Mouse (Mus musculus) hindbrain, embryonic 10.5 days (tissue): ENCODE measurements around the gene Spaca7. TPM values are rescaled to one million over a fixed set of nuclear protein-coding genes. Genes with fewer than 3 reads are reported as not detected.

ENCODE experiments used
- DNase-seq: peaks from one replicate; pipeline ENCODE4 v3.0.0-alpha.2; 2017; ENCODE audit warnings: low spot score
- H3K27ac ChIP-seq: fragments of 300-500 bp; sonication (generic); 2 replicates; pipeline ENCODE4 v1.5.1; 2016; ENCODE audit warnings: mild to moderate bottlenecking, moderate library complexity
- H3K27me3 ChIP-seq: fragments of 300-500 bp; sonication (generic); 2 replicates; pipeline ENCODE4 v1.6.1; 2016; ENCODE audit warnings: mild to moderate bottlenecking; ENCODE audit not compliant: poor library complexity, insufficient read depth, severe bottlenecking
- H3K36me3 ChIP-seq: fragments of 300-500 bp; sonication (generic); 2 replicates; pipeline ENCODE4 v1.6.1; 2016; ENCODE audit warnings: mild to moderate bottlenecking, moderate library complexity
- H3K4me1 ChIP-seq: fragments of 300-500 bp; sonication (generic); replicated peaks from 2 replicates; pipeline ENCODE4 v1.6.1; 2016; ENCODE audit warnings: mild to moderate bottlenecking
- H3K4me3 ChIP-seq: fragments of 300-500 bp; sonication (generic); 2 replicates; pipeline ENCODE4 v1.5.1; 2016; ENCODE audit warnings: mild to moderate bottlenecking, moderate library complexity
- H3K9me3 ChIP-seq: fragments of 300-500 bp; sonication (generic); 2 replicates; pipeline ENCODE4 v1.6.1; 2016; ENCODE audit warnings: mild to moderate bottlenecking, moderate library complexity
- WGBS: fragments of 180-500 bp; shearing (Covaris S2); methylation state at CpG from one replicate; pipeline ENCODE4 v1.1.7; 2016; 5-methylcytosine and 5-hydroxymethylcytosine counted together
- polyA plus RNA-seq: library from polyadenylated mRNA; unstranded; fragments of >200 nt; fragmentation: Nextera tagmentation; extraction: Ambion mirVana; gene quantifications from 2 replicates; pipeline ENCODE4 v1.2.1, GENCODE M21; 2016

Spaca7 gene
- polyA plus RNA-seq, result not detected in 2 replicates

- Histone ChIP-seq H3K4me1 (peaks cover 12% of the 10 kb centered on the region; the same call in 1 of the 2 replicates), H3K36me3 (no peaks in the 10 kb centered on the region), H3K4me3 (no peak within 1 kb of the TSS), H3K9me3 (no peaks in the 10 kb centered on the region), H3K27ac (no peak within 1 kb of the TSS), H3K27me3 (peaks cover 13% of the 10 kb centered on the region)
- DNase-seq, result no peak
- 73% methylated on average over 14 of the region's 14 CpGs for WGBS
Observed at GRCm38 (mm10) chr8:12572814-12573534, at the start of gene Spaca7. Gene Spaca7 (plus strand): TSS chr8:12573029.

- H3K27ac ChIP-seq, result peak overlapping the region; percentile 29; the same call in 1 of the 2 replicates
- WGBS, result 48% methylated on average over 1 of the region's 1 CpGs
- no peak for DNase-seq
- H3K9me3 ChIP-seq, result peaks cover 4% of the 10 kb centered on the region
- no peaks in the 10 kb centered on the region for H3K36me3 ChIP-seq
- H3K4me3 ChIP-seq, result no peak overlapping the region
- peaks cover 28% of the 10 kb centered on the region for H3K4me1 ChIP-seq
- H3K27me3 ChIP-seq, result peaks cover 19% of the 10 kb centered on the region
Observed at GRCm38 (mm10) chr8:12524279-12524678, 48.5 kb upstream of the Spaca7 start.

GRCm38 (mm10) chr8:12528659-12529058 lies 44.2 kb upstream of the Spaca7 start:
- no peak for DNase-seq

GRCm38 (mm10) chr8:12535617-12536016 lies 37.2 kb upstream of the Spaca7 start:
- no peak overlapping the region for H3K27ac ChIP-seq
- no peaks in the 10 kb centered on the region for H3K36me3 ChIP-seq
- H3K9me3 ChIP-seq, result 0 out of 2 replicates have a peak, but pooled peaks cover 3% of the 10 kb centered on the region
- no peaks in the 10 kb centered on the region for H3K27me3 ChIP-seq
- WGBS, result 88% methylated on average over 9 of the region's 9 CpGs
- no peak for DNase-seq
- no peak overlapping the region for H3K4me3 ChIP-seq
- no peaks in the 10 kb centered on the region for H3K4me1 ChIP-seq

More at GRCm38 (mm10) chr8:12528659-12529058, 44.2 kb upstream of the Spaca7 start:
- Histone ChIP-seq H3K4me3 (no peak overlapping the region), H3K4me1 (peaks cover 10% of the 10 kb centered on the region), H3K27ac (no peak overlapping the region), H3K36me3 (no peaks in the 10 kb centered on the region), H3K9me3 (no peaks in the 10 kb centered on the region), H3K27me3 (peaks cover 10% of the 10 kb centered on the region)
- WGBS, result 74% methylated on average over 2 of the region's 2 CpGs

- Histone ChIP-seq H3K4me3 (no peak overlapping the region), H3K27me3 (no peaks in the 10 kb centered on the region), H3K27ac (0 out of 2 replicates have a peak overlapping the region, but pooled peaks have one; percentile 0)
Observed at GRCm38 (mm10) chr8:12536306-12536705, 36.5 kb upstream of the Spaca7 start.

GRCm38 (mm10) chr8:12545236-12545635 lies 27.6 kb upstream of the Spaca7 start:
- H3K27me3 ChIP-seq, result peaks cover 50% of the 10 kb centered on the region
- 51% methylated on average over 4 of the region's 4 CpGs for WGBS
- H3K27ac ChIP-seq, result 0 out of 2 replicates have a peak overlapping the region, but pooled peaks have one; percentile 18
- peaks cover 22% of the 10 kb centered on the region for H3K4me1 ChIP-seq
- DNase-seq, result no peak
- H3K9me3 ChIP-seq, result no peaks in the 10 kb centered on the region
- H3K4me3 ChIP-seq, result no peak overlapping the region
- H3K36me3 ChIP-seq, result no peaks in the 10 kb centered on the region

More at GRCm38 (mm10) chr8:12536306-12536705, 36.5 kb upstream of the Spaca7 start:
- H3K36me3 ChIP-seq, result no peaks in the 10 kb centered on the region
- H3K9me3 ChIP-seq, result 0 out of 2 replicates have a peak, but pooled peaks cover 3% of the 10 kb centered on the region
- WGBS, result 89% methylated on average over 7 of the region's 7 CpGs
- no peaks in the 10 kb centered on the region for H3K4me1 ChIP-seq
- no peak for DNase-seq

- no peak for DNase-seq
- Histone ChIP-seq H3K36me3 (no peaks in the 10 kb centered on the region), H3K4me1 (peaks cover 22% of the 10 kb centered on the region), H3K4me3 (no peak overlapping the region), H3K9me3 (no peaks in the 10 kb centered on the region), H3K27ac (no peak overlapping the region), H3K27me3 (peaks cover 50% of the 10 kb centered on the region)
- WGBS, result 66% methylated on average over 4 of the region's 4 CpGs
Observed at GRCm38 (mm10) chr8:12545671-12546070, 27.2 kb upstream of the Spaca7 start.

GRCm38 (mm10) chr8:12547466-12548220 lies 25.2 kb upstream of the Spaca7 start:
- H3K4me1 ChIP-seq, result peaks cover 22% of the 10 kb centered on the region
- DNase-seq, result no peak
- peaks cover 5% of the 10 kb centered on the region; the same call in 1 of the 2 replicates for H3K9me3 ChIP-seq
- WGBS, result 54% methylated on average over 7 of the region's 7 CpGs
- no peak overlapping the region for H3K4me3 ChIP-seq
- peak overlapping the region; percentile 60; the same call in 1 of the 2 replicates for H3K27ac ChIP-seq
- peaks cover 43% of the 10 kb centered on the region for H3K27me3 ChIP-seq
- H3K36me3 ChIP-seq, result no peaks in the 10 kb centered on the region

- H3K4me1 ChIP-seq, result peaks cover 22% of the 10 kb centered on the region
- H3K4me3 ChIP-seq, result no peak overlapping the region
- WGBS, result 9% methylated on average over 15 of the region's 15 CpGs
- peak; percentile 56 for DNase-seq
- no peaks in the 10 kb centered on the region for H3K36me3 ChIP-seq
- peaks cover 5% of the 10 kb centered on the region; the same call in 1 of the 2 replicates for H3K9me3 ChIP-seq
- peaks cover 48% of the 10 kb centered on the region for H3K27me3 ChIP-seq
- H3K27ac ChIP-seq, result peak overlapping the region; percentile 60
Observed at GRCm38 (mm10) chr8:12548255-12548654, 24.6 kb upstream of the Spaca7 start.

GRCm38 (mm10) chr8:12548680-12549079 lies 24.1 kb upstream of the Spaca7 start:
- Histone ChIP-seq H3K4me3 (no peak overlapping the region), H3K4me1 (peaks cover 22% of the 10 kb centered on the region), H3K36me3 (no peaks in the 10 kb centered on the region), H3K27ac (peak overlapping the region; percentile 60; the same call in 1 of the 2 replicates), H3K27me3 (peaks cover 51% of the 10 kb centered on the region), H3K9me3 (peaks cover 5% of the 10 kb centered on the region; the same call in 1 of the 2 replicates)
- WGBS, result 51% methylated on average over 5 of the region's 5 CpGs
- DNase-seq, result no peak

GRCm38 (mm10) chr8:12555515-12556145 lies 17.2 kb upstream of the Spaca7 start:
- Histone ChIP-seq H3K36me3 (no peaks in the 10 kb centered on the region), H3K4me1 (peaks cover 16% of the 10 kb centered on the region), H3K4me3 (no peak overlapping the region), H3K27me3 (peaks cover 67% of the 10 kb centered on the region), H3K27ac (no peak overlapping the region), H3K9me3 (peaks cover 5% of the 10 kb centered on the region; the same call in 1 of the 2 replicates)
- peak; percentile 38 for DNase-seq
- 43% methylated on average over 15 of the region's 15 CpGs for WGBS

GRCm38 (mm10) chr8:12558786-12559185 lies 14.0 kb upstream of the Spaca7 start:
- Histone ChIP-seq H3K27ac (no peak overlapping the region), H3K4me1 (peaks cover 26% of the 10 kb centered on the region), H3K36me3 (no peaks in the 10 kb centered on the region), H3K9me3 (no peaks in the 10 kb centered on the region), H3K27me3 (peaks cover 83% of the 10 kb centered on the region), H3K4me3 (no peak overlapping the region)
- 86% methylated on average over 3 of the region's 3 CpGs for WGBS
- DNase-seq, result no peak
